Mouse (Mus musculus) T-cell, adult 66 days (primary cell): Measurements from ENCODE around the gene Mtfr1l. TPM values are rescaled to one million over a fixed set of nuclear protein-coding genes. Genes with fewer than 3 reads are reported as not detected.

Source experiments
- total RNA-seq, 2 experiments: library from RNA; stranded (reverse); gene quantifications; 3 replicates in 1 of 2; 4 replicates in 1 of 2; pipeline ENCODE4 v1.2.4; 2023

Mtfr1l gene
- total RNA-seq: 10 to 100 TPM; 49.0 to 50.6 TPM

GRCm38 (mm10) chr4:134534932-134535786, at the start of gene Mtfr1l:
Mtfr1l (minus strand) TSS chr4:134535387.

GRCm38 (mm10) chr4:134551494-134552316, 16.5 kb upstream of the Mtfr1l start, which contains the start of gene Selenon:
Selenon (minus strand) TSS chr4:134552166.

DNA sequence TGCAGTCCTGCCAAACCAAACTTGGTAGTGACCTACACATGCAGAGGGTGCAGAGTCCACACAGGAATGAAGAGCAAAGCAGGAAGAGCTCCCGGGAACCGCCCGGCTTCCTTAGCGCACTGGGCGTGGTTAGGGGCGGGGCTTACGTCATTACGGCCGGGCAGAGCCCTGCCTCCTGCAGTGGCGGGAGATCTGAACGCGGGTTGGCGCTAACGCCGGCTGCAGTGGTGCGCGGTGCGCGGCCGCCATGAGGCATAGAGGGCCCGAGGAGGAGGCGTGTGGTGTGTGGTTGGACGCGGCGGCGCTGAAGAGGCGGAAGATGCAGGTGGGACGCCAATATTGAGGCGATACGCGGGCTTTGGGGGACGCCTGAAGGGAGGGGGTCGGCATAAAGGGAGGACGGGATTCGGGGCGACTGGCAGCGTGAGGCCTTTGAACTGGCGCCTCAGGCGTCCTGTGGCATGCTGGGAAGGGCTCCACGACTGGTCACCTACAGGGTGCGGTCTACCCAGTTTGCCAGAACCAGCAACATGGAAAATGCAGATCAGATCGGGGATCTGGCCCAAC, 24.3 kb downstream of the Mtfr1l start, which contains the start of gene Aunip:
Gene Aunip, plus strand, starts transcription at position 155 of the 567 bp plus-strand sequence.

DNA sequence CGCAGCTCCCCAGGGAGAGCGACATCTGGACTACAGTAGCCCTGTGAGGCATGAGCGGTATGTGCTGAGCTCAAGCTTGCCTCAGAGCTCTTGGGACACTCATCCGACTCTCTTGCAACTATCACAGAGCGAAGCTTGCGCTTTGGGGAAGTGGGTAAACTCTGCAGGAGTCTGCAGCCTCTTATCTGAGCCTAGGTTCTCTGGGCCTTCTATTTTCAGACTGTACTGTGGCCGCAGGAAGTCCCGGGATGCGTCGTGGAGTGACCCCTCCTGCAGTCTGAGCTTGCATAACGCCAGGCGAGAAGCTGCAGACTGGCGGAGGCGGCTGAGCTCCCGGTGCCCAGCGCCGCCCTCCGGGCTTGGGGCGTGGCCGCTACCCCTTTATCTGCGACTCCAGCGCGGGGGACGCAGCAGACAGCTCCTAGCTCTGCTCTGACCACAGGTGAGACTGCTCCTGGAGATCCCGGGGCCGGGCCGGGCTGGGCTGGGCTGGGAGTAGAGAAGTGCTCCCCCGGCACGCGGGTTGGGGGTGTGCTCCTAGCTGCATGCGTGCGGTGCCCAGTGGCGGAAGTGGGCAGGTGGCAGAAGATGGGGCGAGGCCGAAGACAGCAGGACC, 38.5 kb downstream of the Mtfr1l start, which contains the start of gene Paqr7:
Gene Paqr7, plus strand, starts transcription at position 103 of the 616 bp plus-strand sequence.

Other genes starting within 250 kb of the Mtfr1l start
- 10 to 100 TPM; 13.4 to 15.6 TPM for gene Pdik1l, start 247.5 kb downstream of the Mtfr1l start, total RNA-seq
- not detected for gene Trim63, start 220.3 kb downstream of the Mtfr1l start, total RNA-seq
- gene Slc30a2, start 192.2 kb downstream of the Mtfr1l start, total RNA-seq: not detected
- gene Extl1, start 151.5 kb downstream of the Mtfr1l start, total RNA-seq: not detected
- gene Pafah2, start 139.1 kb downstream of the Mtfr1l start, total RNA-seq: 1 to 10 TPM; 2.6 to 3.2 TPM
- gene Stmn1, start 67.1 kb downstream of the Mtfr1l start, total RNA-seq: 10 to 100 TPM; 32.6 to 50.9 TPM
- 10 to 100 TPM; 28.8 to 29.8 TPM for gene Paqr7, start 38.7 kb downstream of the Mtfr1l start, total RNA-seq
- gene Aunip, start 24.4 kb downstream of the Mtfr1l start, total RNA-seq: under 1 TPM in 1 of 2 experiments, not detected in 1; 0.87 TPM
- 1 to 10 TPM; 1.1 to 1.7 TPM for gene Selenon, start 16.8 kb upstream of the Mtfr1l start, total RNA-seq
- 1 to 10 TPM; 7.4 to 8.1 TPM for gene Man1c1, start 168.9 kb upstream of the Mtfr1l start, total RNA-seq
- 10 to 100 TPM; 96.2 to 99.9 TPM for gene Ldlrap1, start 232.6 kb upstream of the Mtfr1l start, total RNA-seq